Mouse (Mus musculus): ENCODE results near the gene Bmper. TPM values are rescaled to one million over a fixed set of nuclear protein-coding genes. Genes with fewer than 3 reads are reported as not detected.

Bmper gene
- total and polyA plus RNA-seq, 3 experiments = 1.3 to 1.9 (median 1.4) TPM

DNA sequence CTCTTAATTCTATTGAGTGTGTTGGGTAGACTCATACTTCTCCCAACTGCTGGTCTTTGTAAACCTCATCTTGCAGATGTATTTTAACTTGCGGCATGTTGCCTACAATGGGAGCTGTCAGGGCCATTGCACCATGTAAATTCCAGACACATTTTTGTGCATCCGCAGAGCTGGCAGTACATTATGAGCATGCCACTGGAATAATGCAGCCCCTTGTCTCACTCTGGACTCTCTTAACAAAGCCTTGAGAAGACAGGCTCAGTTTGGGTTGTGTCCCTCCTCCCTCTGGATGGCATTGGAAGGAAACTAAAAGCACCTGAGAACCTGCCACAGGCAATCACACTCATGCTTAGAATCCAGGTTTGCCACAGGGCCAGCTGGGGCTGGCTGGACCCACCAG, 209.8 kb downstream of the Bmper start:
- Histone ChIP-seq H3K9me3 (replicated peaks; ENCODE audit: low read length) (no peaks in the 10 kb centered on the region), H3K27me3 (replicated peaks) (no peaks in the 10 kb centered on the region), H3K9ac (ENCODE audit: insufficient read depth, low read depth) (no peak overlapping the region), H3K4me1 (ENCODE audit: control insufficient read depth in 1 of 2, insufficient read depth in 2 of 2) (peaks cover 0 to 4% of the 10 kb centered on the region in 2 experiments; a peak in 1 of 4 replicates), H3K27ac (ENCODE audit: insufficient read depth, low read depth) (no peak overlapping the region), H3K4me3 (replicated peaks in 1 of 3; ENCODE audit: low read depth in 2 of 3, low read length in 2 of 3, poor library complexity in 1 of 3) (no peak overlapping the region), H3K4me2 (ENCODE audit: insufficient read depth, low read depth, poor library complexity, severe bottlenecking) (no peak overlapping the region), H3K36me3 (replicated peaks in 1 of 2; ENCODE audit: control insufficient read depth in 1 of 2, insufficient read depth in 1 of 2, low read length in 1 of 2) (no peaks in the 10 kb centered on the region), H3K79me2 (replicated peaks; ENCODE audit: control insufficient read depth, extremely low read depth, insufficient read depth, poor library complexity, severe bottlenecking) (no peaks in the 10 kb centered on the region)
- in situ Hi-C loops (cut with MboI; ENCODE audit: low pct_ligation_motif_present, low pct_unique_long_range_greater_than_20kb, low sequenced_read_pairs) = no loop called here
- no peak for TF ChIP-seq JUND (conservative IDR thresholded peaks at IDR 0.05; ENCODE audit: low read depth, low read length)
- TF ChIP-seq KAT2A (IDR thresholded peaks at IDR 0.05; ENCODE audit: insufficient replicate concordance, low read length) = no peak
- TF ChIP-seq MEF2A (IDR thresholded peaks at IDR 0.05; ENCODE audit: borderline replicate concordance, low read depth, low read length) = no peak
- no peak for TF ChIP-seq MAX (IDR thresholded peaks at IDR 0.05; ENCODE audit: low read length)
- no peak for TF ChIP-seq CTCF (conservative IDR thresholded peaks at IDR 0.05 in 1 of 2, IDR thresholded peaks at IDR 0.05 in 1 of 2; ENCODE audit: low read depth in 2 of 2, low read length in 2 of 2)
- TF ChIP-seq ELF1 (IDR thresholded peaks at IDR 0.05; ENCODE audit: low read depth, low read length) = no peak
- TF ChIP-seq PAX5 (IDR thresholded peaks at IDR 0.05; ENCODE audit: low read length) = no peak
- no peak for TF ChIP-seq UBTF (IDR thresholded peaks at IDR 0.05; ENCODE audit: low read depth, low read length)
- TF ChIP-seq BHLHE40 (IDR thresholded peaks at IDR 0.05; ENCODE audit: low read depth, low read length) = no peak
- no peak for TF ChIP-seq RAD21 (IDR thresholded peaks at IDR 0.05; ENCODE audit: low read depth, low read length)
- no peak for TF ChIP-seq ZMIZ1 (IDR thresholded peaks at IDR 0.05; ENCODE audit: low read depth, low read length)
- no peak for TF ChIP-seq CHD2 (IDR thresholded peaks at IDR 0.05; ENCODE audit: low read length)
- TF ChIP-seq ZC3H11A (IDR thresholded peaks at IDR 0.05; ENCODE audit: low read depth, low read length) = no peak
- dilution Hi-C loops (cut with MboI; ENCODE audit: extremely low pct_ligation_motif_present, extremely low pct_unique_long_range_greater_than_20kb, low sequenced_read_pairs) = no loop called here
- no peak for DNase-seq (ENCODE audit: extremely low read depth)

DNA sequence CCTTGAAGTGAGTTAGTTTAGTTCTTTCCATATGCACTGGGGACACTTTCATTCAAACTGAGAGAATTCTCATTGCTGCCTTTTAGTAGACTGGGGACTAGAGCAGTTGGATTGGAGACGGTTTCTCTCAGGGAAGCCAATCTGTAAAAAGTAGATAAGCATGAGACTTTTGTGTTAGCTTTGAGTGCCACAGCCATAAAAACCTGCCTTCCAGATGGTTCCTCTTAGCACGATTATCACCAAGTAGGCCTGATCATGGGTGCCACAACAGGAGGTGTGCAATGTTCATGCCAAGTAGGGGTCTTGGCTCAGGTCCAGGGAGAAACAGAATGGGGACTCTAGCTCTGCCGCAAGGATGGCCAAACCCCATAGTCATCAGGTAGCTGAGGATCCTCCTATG, 210.4 kb downstream of the Bmper start:
- no peaks in the 10 kb centered on the region for H3K36me3 ChIP-seq (replicated peaks in 1 of 2; ENCODE audit: control insufficient read depth in 1 of 2, insufficient read depth in 1 of 2, low read length in 1 of 2)
- no peaks in the 10 kb centered on the region for H3K79me2 ChIP-seq (replicated peaks; ENCODE audit: control insufficient read depth, extremely low read depth, insufficient read depth, poor library complexity, severe bottlenecking)
- H3K9me3 ChIP-seq (replicated peaks; ENCODE audit: low read length) = no peaks in the 10 kb centered on the region
- peaks cover 0 to 4% of the 10 kb centered on the region in 2 experiments; a peak in 1 of 4 replicates for H3K4me1 ChIP-seq (ENCODE audit: control insufficient read depth in 1 of 2, insufficient read depth in 2 of 2)
- dilution Hi-C loops (cut with MboI; ENCODE audit: extremely low pct_ligation_motif_present, extremely low pct_unique_long_range_greater_than_20kb, low sequenced_read_pairs) (no loop called here), in situ Hi-C loops (cut with MboI; ENCODE audit: low pct_ligation_motif_present, low pct_unique_long_range_greater_than_20kb, low sequenced_read_pairs) (no loop called here)
- no peaks in the 10 kb centered on the region for H3K27me3 ChIP-seq (replicated peaks)
- H3K27ac ChIP-seq (ENCODE audit: insufficient read depth, low read depth) = no peak overlapping the region
- H3K9ac ChIP-seq (ENCODE audit: insufficient read depth, low read depth) = no peak overlapping the region
- no peak for TF ChIP-seq EP300 (IDR thresholded peaks at IDR 0.05; ENCODE audit: low read length)
- TF ChIP-seq ELF1 (IDR thresholded peaks at IDR 0.05; ENCODE audit: low read depth, low read length) = no peak
- TF ChIP-seq POLR2A (IDR thresholded peaks at IDR 0.05; ENCODE audit: low read depth, low read length) = no peak
- TF ChIP-seq MEF2A (IDR thresholded peaks at IDR 0.05; ENCODE audit: borderline replicate concordance, low read depth, low read length) = no peak
- no peak overlapping the region for H3K4me2 ChIP-seq (ENCODE audit: insufficient read depth, low read depth, poor library complexity, severe bottlenecking)
- no peak for DNase-seq (ENCODE audit: extremely low read depth)
- H3K4me3 ChIP-seq (replicated peaks in 1 of 3; ENCODE audit: low read depth in 2 of 3, low read length in 2 of 3, poor library complexity in 1 of 3) = no peak overlapping the region

DNA sequence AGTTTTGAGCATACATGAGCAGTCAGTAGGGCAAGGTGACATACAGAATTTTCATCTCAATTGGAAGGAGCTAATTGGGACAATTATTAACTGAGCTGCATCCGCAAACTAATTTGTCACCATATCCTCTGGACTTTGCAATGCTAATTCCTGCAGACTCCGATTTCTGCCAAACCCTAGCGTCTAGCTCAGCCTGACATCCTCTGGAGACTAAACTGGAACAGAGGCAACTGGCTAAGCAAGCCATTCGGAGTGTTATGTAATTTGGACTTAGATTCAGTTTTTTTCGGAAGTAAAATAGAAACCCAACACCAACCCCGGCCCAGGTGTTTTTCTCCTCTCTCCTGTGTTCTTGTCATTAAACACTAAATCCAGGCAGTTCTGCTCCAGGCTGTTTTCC, 213.9 kb downstream of the Bmper start:
- Histone ChIP-seq H3K36me3 (replicated peaks in 1 of 2; ENCODE audit: control insufficient read depth in 1 of 2, insufficient read depth in 1 of 2, low read length in 1 of 2) (no peaks in the 10 kb centered on the region), H3K27me3 (replicated peaks) (no peaks in the 10 kb centered on the region), H3K4me2 (ENCODE audit: insufficient read depth, low read depth, poor library complexity, severe bottlenecking) (no peak overlapping the region), H3K27ac (ENCODE audit: insufficient read depth, low read depth) (no peak overlapping the region), H3K4me1 (ENCODE audit: control insufficient read depth in 1 of 2, insufficient read depth in 2 of 2) (no peaks in the 10 kb centered on the region), H3K79me2 (replicated peaks; ENCODE audit: control insufficient read depth, extremely low read depth, insufficient read depth, poor library complexity, severe bottlenecking) (no peaks in the 10 kb centered on the region), H3K4me3 (replicated peaks in 1 of 3; ENCODE audit: low read depth in 2 of 3, low read length in 2 of 3, poor library complexity in 1 of 3) (no peak overlapping the region), H3K9ac (ENCODE audit: insufficient read depth, low read depth) (no peak overlapping the region), H3K9me3 (replicated peaks; ENCODE audit: low read length) (no peaks in the 10 kb centered on the region)
- no peak for DNase-seq (ENCODE audit: extremely low read depth)
- in situ Hi-C loops (cut with MboI; ENCODE audit: low pct_ligation_motif_present, low pct_unique_long_range_greater_than_20kb, low sequenced_read_pairs) = no loop called here
- dilution Hi-C loops (cut with MboI; ENCODE audit: extremely low pct_ligation_motif_present, extremely low pct_unique_long_range_greater_than_20kb, low sequenced_read_pairs) = no loop called here
- no peak for TF ChIP-seq USF1 (IDR thresholded peaks at IDR 0.05; ENCODE audit: low read depth, low read length)
- no peak for TF ChIP-seq MXI1 (IDR thresholded peaks at IDR 0.05; ENCODE audit: low read depth, low read length)
- no peak for TF ChIP-seq E2F4 (IDR thresholded peaks at IDR 0.05; ENCODE audit: insufficient replicate concordance, low read depth, low read length)
- TF ChIP-seq MAFK (IDR thresholded peaks at IDR 0.05; ENCODE audit: insufficient replicate concordance, low read length) = no peak
- TF ChIP-seq NRF1 (IDR thresholded peaks at IDR 0.05; ENCODE audit: low read depth, low read length) = no peak
- TF ChIP-seq IRF4 (IDR thresholded peaks at IDR 0.05; ENCODE audit: low read depth, low read length) = no peak
- TF ChIP-seq PAX5 (IDR thresholded peaks at IDR 0.05; ENCODE audit: low read length) = no peak
- no peak for TF ChIP-seq ZNF384 (IDR thresholded peaks at IDR 0.05; ENCODE audit: low read depth, low read length)
- TF ChIP-seq SMC3 (IDR thresholded peaks at IDR 0.05; ENCODE audit: low read depth, low read length) = no peak
- TF ChIP-seq USF2 (conservative IDR thresholded peaks at IDR 0.05; ENCODE audit: low read depth, low read length) = no peak
- no peak for TF ChIP-seq BHLHE40 (IDR thresholded peaks at IDR 0.05; ENCODE audit: low read depth, low read length)
